Mouse (Mus musculus): Measurements from ENCODE around the gene Nudt1.

- no peak for TF ChIP-seq JUND (conservative IDR thresholded peaks at IDR 0.05; ENCODE audit: low read depth, low read length)
- no peak for TF ChIP-seq POLR2A (IDR thresholded peaks at IDR 0.05; ENCODE audit: low read depth, low read length)
- TF ChIP-seq SIN3A (IDR thresholded peaks at IDR 0.05; ENCODE audit: low read length), result no peak
- TF ChIP-seq NELFE (IDR thresholded peaks at IDR 0.05; ENCODE audit: low read depth, low read length), result no peak
- no peak for TF ChIP-seq POLR2AphosphoS2 (IDR thresholded peaks at IDR 0.05; ENCODE audit: low read depth, low read length)
- TF ChIP-seq MAX (IDR thresholded peaks at IDR 0.05; ENCODE audit: low read length), result no peak
- no peak for TF ChIP-seq ZC3H11A (IDR thresholded peaks at IDR 0.05; ENCODE audit: low read depth, low read length)
- no peak for TF ChIP-seq MAFK (IDR thresholded peaks at IDR 0.05; ENCODE audit: insufficient replicate concordance, low read length)
- no peak for TF ChIP-seq CTCF (conservative IDR thresholded peaks at IDR 0.05 in 1 of 2, IDR thresholded peaks at IDR 0.05 in 1 of 2; ENCODE audit: low read depth in 2 of 2, low read length in 2 of 2)
- no peak for TF ChIP-seq EP300 (IDR thresholded peaks at IDR 0.05; ENCODE audit: low read length)
These were observed 4.7 kb upstream of the Nudt1 start for GRCm38 (mm10) chr5:140316716-140317115.

All from CH12.LX (cell line).